9 mouse cellular contexts compared by ENCODE assay signal in the genomic region with DNA sequence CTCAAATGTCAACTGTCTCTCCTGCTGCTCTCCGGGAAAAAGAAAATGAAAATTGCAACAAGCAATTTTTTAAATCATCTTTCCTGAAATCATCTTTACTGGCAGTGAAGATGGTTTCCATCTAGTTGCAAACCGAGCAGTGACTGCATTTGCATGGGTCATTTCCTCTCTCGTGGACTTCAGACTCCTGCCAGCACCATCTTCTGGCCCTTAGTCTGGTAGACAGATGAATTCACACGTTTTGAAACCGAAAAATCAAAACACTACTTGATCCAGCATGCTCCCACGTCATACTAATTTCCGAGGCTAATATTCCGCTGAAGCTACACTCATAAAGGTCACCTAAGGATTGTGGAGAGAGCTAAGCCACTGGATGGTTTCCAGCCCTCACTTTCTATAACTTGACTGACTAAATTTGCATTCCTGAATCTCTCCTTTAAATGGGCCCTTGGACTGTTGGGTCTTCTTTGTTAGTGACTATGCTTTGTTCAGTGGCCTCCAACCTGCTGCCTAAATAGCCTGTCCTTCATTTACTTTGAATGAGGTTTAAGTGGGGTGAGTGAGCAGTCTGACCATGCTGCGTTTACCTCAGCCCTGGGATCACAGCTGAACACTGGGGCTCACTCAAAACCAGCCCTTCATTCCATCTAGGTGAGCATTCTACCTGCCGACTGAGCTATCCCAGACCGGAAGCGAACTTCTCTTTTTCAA. TPM values are rescaled to one million over a fixed set of nuclear protein-coding genes. Genes with fewer than 3 reads are reported as not detected.
A peak's percentile ranks its signal among the peaks of the same experiment; 100 is the strongest.
DNase-seq lines count a peak whose midpoint lies in the region; ATAC-seq and TF ChIP-seq lines count a peak whose summit lies in the region.
"Had no signal": no experiment of that assay in that cellular context is flagged by ENCODE, and none has a peak within 500 bp of the region (broad histone marks: within the 10 kb centered on the region; RNA-seq: fewer than 3 reads in every experiment).

No protein-coding gene starts in this region.

- peak overlapping the region; percentile 98 for H3K4me2 ChIP-seq in limb, embryonic 13.5 days (replicated peaks)
- H3K4me2 ChIP-seq in neural tube, embryonic 13.5 days, result peak overlapping the region; percentile 97

- H3K4me3 ChIP-seq in cerebellum, adult 2 months (replicated peaks; ENCODE audit: insufficient read depth, low read depth, low read length), result peak overlapping the region; percentile 76
- peak overlapping the region; percentile 76 for H3K4me3 ChIP-seq in embryonic facial prominence, embryonic 10.5 days
- peak overlapping the region; percentile 80 for H3K4me3 ChIP-seq in hindbrain, embryonic 10.5 days
- H3K4me3 ChIP-seq in limb, embryonic 13.5 days, result peak overlapping the region; percentile 77
- peak overlapping the region; percentile 85 for H3K4me3 ChIP-seq in neural tube, embryonic 13.5 days

- TF ChIP-seq CTCF in cerebellum, adult 2 months (IDR thresholded peaks at IDR 0.05; ENCODE audit: borderline replicate concordance, insufficient read depth, low read depth, low read length), result no peak

- TF ChIP-seq POLR2A in cerebellum, adult 2 months (IDR thresholded peaks at IDR 0.05; ENCODE audit: borderline replicate concordance, insufficient read depth, low read length), result no peak

- H3K36me3 ChIP-seq in embryonic facial prominence, embryonic 10.5 days (replicated peaks), result no peaks in the 10 kb centered on the region
- H3K36me3 ChIP-seq in hindbrain, embryonic 10.5 days, result no peaks in the 10 kb centered on the region
- H3K36me3 ChIP-seq in limb, embryonic 13.5 days, result no peaks in the 10 kb centered on the region
- no peaks in the 10 kb centered on the region for H3K36me3 ChIP-seq in neural tube, embryonic 13.5 days
- H3K36me3 ChIP-seq: G1E had no signal

- H3K9me3 ChIP-seq in embryonic facial prominence, embryonic 10.5 days, result no peaks in the 10 kb centered on the region
- no peaks in the 10 kb centered on the region for H3K9me3 ChIP-seq in hindbrain, embryonic 10.5 days
- H3K9me3 ChIP-seq in limb, embryonic 13.5 days, result no peaks in the 10 kb centered on the region
- no peaks in the 10 kb centered on the region for H3K9me3 ChIP-seq in neural tube, embryonic 13.5 days

- peak; percentile 19 for DNase-seq in cerebellum, adult 2 months
- DNase-seq in cerebellum, postnatal 25 days, result no peak
- DNase-seq in embryonic facial prominence, embryonic 10.5 days (ENCODE audit: low spot score), result peak; percentile 11
- peak; percentile 19 for DNase-seq in hindbrain, embryonic 10.5 days (ENCODE audit: low spot score)
- no peak for DNase-seq in urinary bladder, postnatal 14 days (ENCODE audit: low spot score)

- H3K27me3 ChIP-seq in cerebellum, adult 2 months (ENCODE audit: control insufficient read depth, insufficient read depth, low read length), result no peaks in the 10 kb centered on the region
- peaks cover 67% of the 10 kb centered on the region for H3K27me3 ChIP-seq in embryonic facial prominence, embryonic 10.5 days (replicated peaks; ENCODE audit: low read depth, poor library complexity, severe bottlenecking)
- H3K27me3 ChIP-seq in hindbrain, embryonic 10.5 days (ENCODE audit: insufficient read depth, poor library complexity, severe bottlenecking), result peaks cover 57% of the 10 kb centered on the region
- peaks cover 36% of the 10 kb centered on the region for H3K27me3 ChIP-seq in limb, embryonic 13.5 days
- 0 out of 2 replicates have a peak, but pooled peaks cover 11% of the 10 kb centered on the region for H3K27me3 ChIP-seq in neural tube, embryonic 13.5 days

- H3K9ac ChIP-seq in limb, embryonic 13.5 days, result no peak overlapping the region
- H3K9ac ChIP-seq in neural tube, embryonic 13.5 days, result peak overlapping the region; percentile 93

- H3K4me1 ChIP-seq in cerebellum, adult 2 months (ENCODE audit: control insufficient read depth, insufficient read depth, low read length), result no peaks in the 10 kb centered on the region; the same call in 1 of the 2 replicates
- peaks cover 23% of the 10 kb centered on the region for H3K4me1 ChIP-seq in embryonic facial prominence, embryonic 10.5 days
- H3K4me1 ChIP-seq in hindbrain, embryonic 10.5 days (replicated peaks), result peaks cover 29% of the 10 kb centered on the region
- peaks cover 20% of the 10 kb centered on the region; the same call in 1 of the 2 replicates for H3K4me1 ChIP-seq in limb, embryonic 13.5 days
- H3K4me1 ChIP-seq in neural tube, embryonic 13.5 days (replicated peaks), result peaks cover 35% of the 10 kb centered on the region

- H3K27ac ChIP-seq in cerebellum, adult 2 months (ENCODE audit: insufficient read depth, low read length), result no peak overlapping the region
- peak overlapping the region; percentile 89 for H3K27ac ChIP-seq in embryonic facial prominence, embryonic 10.5 days (replicated peaks)
- H3K27ac ChIP-seq in hindbrain, embryonic 10.5 days, result peak overlapping the region; percentile 93
- H3K27ac ChIP-seq in limb, embryonic 13.5 days, result no peak overlapping the region
- peak overlapping the region; percentile 94 for H3K27ac ChIP-seq in neural tube, embryonic 13.5 days (replicated peaks)

- 37% methylated on average over 12 of the region's 12 CpGs for WGBS in cerebellum, adult 2 months
- WGBS in embryonic facial prominence, embryonic 10.5 days, result 18% methylated on average over 12 of the region's 12 CpGs
- WGBS in hindbrain, embryonic 10.5 days, result 18% methylated on average over 12 of the region's 12 CpGs
- 26% methylated on average over 12 of the region's 12 CpGs for WGBS in limb, embryonic 13.5 days
- 18% methylated on average over 12 of the region's 12 CpGs for WGBS in neural tube, embryonic 13.5 days

- no peak for ATAC-seq in limb, embryonic 13.5 days (ENCODE audit: low FRiP score, low read depth)
- no peak for ATAC-seq in neural tube, embryonic 13.5 days (ENCODE audit: low read depth)
- ATAC-seq in megakaryocyte-erythroid progenitor cell, adult 5-6 weeks (replicated peaks; ENCODE audit: low FRiP score, low TSS enrichment, poor library complexity, severe bottlenecking), result no peak

RNA-seq across cellular contexts. Expression of a gene that starts 0.9 kb away (rescaled TPM):
- 8.9 and 9.5 TPM in 2 replicates for polyA plus RNA-seq in cerebellum, adult 2 months (2012; rRNA removed)
- 0.81 and 0.84 TPM in 2 replicates for polyA plus RNA-seq in embryonic facial prominence, embryonic 10.5 days (2016; fragmentation: Nextera tagmentation; extraction: Ambion mirVana)
- 0.88 and 1.2 TPM in 2 replicates for polyA plus RNA-seq in hindbrain, embryonic 10.5 days (2016; fragmentation: Nextera tagmentation; extraction: Ambion mirVana)
- polyA plus RNA-seq in limb, embryonic 13.5 days (2015; fragmentation: Nextera tagmentation; extraction: Ambion mirVana), result 1.1 and 1.2 TPM in 2 replicates
- polyA plus RNA-seq in neural tube, embryonic 13.5 days (2015; fragmentation: Nextera tagmentation; extraction: Ambion mirVana), result 11.8 and 16.3 TPM in 2 replicates
- total RNA-seq in megakaryocyte-erythroid progenitor cell, adult 5-6 weeks (2014; fragmentation: Nextera tagmentation), result 0.37 TPM in 1 of 2 replicates, not detected in the other
- total RNA-seq in megakaryocyte-erythroid progenitor cell, adult 5-6 weeks (2017), result 0.23 and 0.30 TPM in 2 replicates
- polyA plus RNA-seq: G1E had no signal

Comparison
In these comparisons a context has a peak if more than half of its experiments do, and no peak if none do; other contexts are left out.
1. DNase-seq: peak in cerebellum, adult 2 months (2 of 2), embryonic facial prominence, embryonic 10.5 days (single experiment) and hindbrain, embryonic 10.5 days (single experiment); none in cerebellum, postnatal 25 days (0 of 2) and urinary bladder, postnatal 14 days (single experiment).
2. H3K27ac ChIP-seq: peak in embryonic facial prominence, embryonic 10.5 days (single experiment), hindbrain, embryonic 10.5 days (single experiment) and neural tube, embryonic 13.5 days (single experiment); none in cerebellum, adult 2 months (single experiment) and limb, embryonic 13.5 days (single experiment).
3. Peak in every context shown above with its lines, with median percentiles within 50 percentile points of each other: H3K4me3 ChIP-seq.